In genomic region chr1:129798519-129798918, GRCm38 (mm10) we compare ENCODE assay signal across 35 mouse cellular contexts.
"Had no signal": no experiment of that assay in that cellular context is flagged by ENCODE, and none has a peak within 500 bp of the region (broad histone marks: within the 10 kb centered on the region; RNA-seq: fewer than 3 reads in every experiment).

No protein-coding gene starts in this region.

- H3K9ac ChIP-seq: heart, embryonic 12.5 days; heart, embryonic 13.5 days; heart, embryonic 15.5 days; hindbrain, embryonic 12.5 days; hindbrain, embryonic 13.5 days; hindbrain, embryonic 14.5 days; hindbrain, embryonic 15.5 days; intestine, embryonic 15.5 days; kidney, embryonic 15.5 days had no signal

- H3K27ac ChIP-seq: heart, embryonic 10.5 days; heart, embryonic 13.5 days; heart, embryonic 15.5 days; hindbrain, embryonic 10.5 days; hindbrain, embryonic 12.5 days; hindbrain, embryonic 13.5 days; hindbrain, embryonic 14.5 days; hindbrain, embryonic 15.5 days; hindbrain, postnatal 0 days; intestine, embryonic 15.5 days; kidney, embryonic 15.5 days; kidney, postnatal 0 days; layer of hippocampus, adult 2 months had no signal

- H3K36me3 ChIP-seq: heart, embryonic 10.5 days; heart, embryonic 12.5 days; heart, embryonic 13.5 days; heart, embryonic 15.5 days; hindbrain, embryonic 10.5 days; hindbrain, embryonic 12.5 days; hindbrain, embryonic 13.5 days; hindbrain, embryonic 15.5 days; intestine, embryonic 15.5 days; kidney, embryonic 15.5 days had no signal

- ATAC-seq: hindbrain, embryonic 16.5 days; hindbrain, postnatal 0 days; inflammation-experienced regulatory T-cells, adult 6 months; intestine, embryonic 15.5 days; intestine, embryonic 16.5 days; intestine, postnatal 0 days had no signal

- H3K4me2 ChIP-seq: heart, embryonic 11.5 days; heart, embryonic 12.5 days; heart, embryonic 13.5 days; heart, embryonic 15.5 days; hindbrain, embryonic 12.5 days; hindbrain, embryonic 13.5 days; hindbrain, embryonic 14.5 days; hindbrain, embryonic 15.5 days; intestine, embryonic 15.5 days; kidney, embryonic 15.5 days had no signal

- H3K4me1 ChIP-seq: heart, embryonic 10.5 days; heart, embryonic 12.5 days; heart, embryonic 13.5 days; heart, embryonic 15.5 days; hindbrain, embryonic 10.5 days; hindbrain, embryonic 12.5 days; hindbrain, embryonic 13.5 days; hindbrain, embryonic 15.5 days; intestine, embryonic 15.5 days; kidney, embryonic 15.5 days had no signal

- H3K4me3 ChIP-seq: heart, embryonic 10.5 days; heart, embryonic 12.5 days; heart, embryonic 13.5 days; heart, embryonic 15.5 days; hindbrain, embryonic 10.5 days; hindbrain, embryonic 12.5 days; hindbrain, embryonic 13.5 days; hindbrain, embryonic 15.5 days; intestine, embryonic 15.5 days; kidney, embryonic 15.5 days; layer of hippocampus, adult 2 months had no signal

- H3K27me3 ChIP-seq: heart, embryonic 12.5 days; heart, embryonic 13.5 days; heart, embryonic 15.5 days; hindbrain, embryonic 12.5 days; hindbrain, embryonic 13.5 days; hindbrain, embryonic 15.5 days; intestine, embryonic 15.5 days; kidney, embryonic 15.5 days had no signal

- DNase-seq: heart, postnatal 10 days; heart, postnatal 14 days; heart, postnatal 36 days; heart, postnatal 4 days; kidney, adult 11 months; kidney, adult 18-20 months; kidney, adult 2 months; kidney, adult 8-10 months; kidney, adult 9 months; kidney, postnatal 10 days; kidney, postnatal 14 days; kidney, postnatal 25 days; kidney, postnatal 36 days; kidney, postnatal 4 days; layer of hippocampus, adult 9-11 months; layer of hippocampus, postnatal 36 days had no signal

- H3K9me3 ChIP-seq: heart, embryonic 10.5 days; heart, embryonic 12.5 days; heart, embryonic 13.5 days; heart, embryonic 15.5 days; hindbrain, embryonic 10.5 days; hindbrain, embryonic 12.5 days; hindbrain, embryonic 13.5 days; hindbrain, embryonic 15.5 days; intestine, embryonic 15.5 days; kidney, embryonic 15.5 days had no signal
